Mouse (Mus musculus): ENCODE data around the gene Ephb6. TPM values are rescaled to one million over a fixed set of nuclear protein-coding genes. Genes with fewer than 3 reads are reported as not detected.
"Not testable (repeated sequence)": the region's sequence is repeated elsewhere in the genome, so short reads cannot be mapped to it uniquely, and the experiment has no call there.

The Ephb6 gene
- total RNA-seq (2021): 24.7 and 30.3 TPM in 2 replicates
- long read RNA-seq, transcript Ephb6-201 (18 exons, 3,762 nt): major isoform, 12 of 19 reads
- long read RNA-seq, partial matches to known transcripts: 5 of 19 reads
- long read RNA-seq, other reads (novel, unspliced or antisense): 2 of 19 reads

DNA sequence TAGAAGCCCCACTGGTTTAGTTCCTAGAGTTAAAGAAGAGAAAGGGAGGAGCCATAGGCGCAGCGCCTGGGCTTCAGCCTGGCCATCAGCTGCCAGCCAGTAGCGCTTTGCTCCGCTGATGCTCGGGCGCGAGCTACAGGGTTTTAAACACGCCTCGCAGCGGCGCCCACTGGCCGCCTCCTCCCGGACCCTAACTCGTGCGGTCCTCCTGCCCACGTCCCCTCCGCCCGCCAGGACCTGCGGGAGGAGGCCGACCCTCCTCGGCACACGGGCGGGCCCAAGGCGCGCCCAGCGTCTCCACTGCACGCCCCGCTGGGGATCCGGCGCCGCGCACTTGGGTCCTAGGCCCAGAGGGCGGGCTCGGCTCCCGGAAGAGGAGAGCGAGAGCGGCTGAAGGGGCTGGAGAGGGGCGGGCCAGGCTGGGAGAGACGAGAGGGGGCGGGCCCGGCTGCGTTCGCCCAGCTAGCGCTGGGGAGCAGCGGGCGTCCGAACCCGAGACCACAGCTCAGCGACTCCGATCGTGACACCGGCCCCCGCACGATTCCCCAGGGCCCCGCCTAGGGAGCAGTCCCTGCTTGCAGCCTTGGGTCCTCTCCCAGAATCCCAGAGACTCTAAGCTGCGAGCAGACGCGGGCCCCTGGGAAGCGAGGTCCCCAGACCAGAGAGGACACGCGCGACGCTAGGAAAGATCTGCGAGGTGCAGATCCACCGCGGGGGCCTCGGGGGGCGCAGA, at the start of gene Ephb6:
Gene Ephb6, plus strand, starts transcription at position 422 of the 733 bp plus-strand sequence.
- peak; percentile 85 for DNase-seq

DNA sequence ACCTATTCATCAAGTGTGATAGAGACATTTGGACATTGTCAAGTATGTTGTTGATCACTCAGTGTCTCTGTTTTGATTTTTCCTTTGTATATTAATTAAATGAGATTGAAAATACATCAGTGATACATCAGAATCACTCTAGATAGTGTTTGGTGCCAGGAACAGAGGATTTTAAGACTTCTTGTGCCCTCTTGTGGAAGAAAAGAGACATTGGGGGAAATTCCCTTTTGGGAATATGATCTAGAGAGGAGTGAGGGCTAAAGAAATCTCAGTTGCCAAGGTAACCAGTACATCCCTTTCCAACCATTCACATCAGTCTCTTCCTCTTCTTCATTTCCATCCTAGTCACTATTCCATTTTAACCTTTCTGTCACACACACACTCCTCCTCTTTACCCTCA, 48.9 kb upstream of the Ephb6 start:
- no peak for DNase-seq

DNA sequence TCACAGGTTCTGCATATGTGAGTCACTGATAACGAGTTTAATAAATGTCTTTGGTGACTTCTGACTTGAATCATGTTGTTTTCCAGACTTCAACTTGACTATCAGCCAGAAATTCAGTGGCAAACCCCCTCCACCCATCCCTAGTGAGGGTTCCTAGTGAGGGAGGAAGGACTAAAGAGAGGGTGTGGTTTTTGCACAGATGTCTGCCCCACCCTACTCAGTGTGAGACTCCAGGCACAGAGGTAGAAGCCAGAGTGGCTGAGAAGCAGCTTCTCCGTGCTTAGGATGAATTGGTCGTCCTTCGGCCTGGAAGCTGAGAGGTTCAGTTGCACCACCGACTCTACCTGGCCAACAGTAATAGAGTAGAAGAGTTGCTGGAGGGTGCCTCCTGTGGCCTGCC, 47.8 kb upstream of the Ephb6 start:
- no peak for DNase-seq

DNA sequence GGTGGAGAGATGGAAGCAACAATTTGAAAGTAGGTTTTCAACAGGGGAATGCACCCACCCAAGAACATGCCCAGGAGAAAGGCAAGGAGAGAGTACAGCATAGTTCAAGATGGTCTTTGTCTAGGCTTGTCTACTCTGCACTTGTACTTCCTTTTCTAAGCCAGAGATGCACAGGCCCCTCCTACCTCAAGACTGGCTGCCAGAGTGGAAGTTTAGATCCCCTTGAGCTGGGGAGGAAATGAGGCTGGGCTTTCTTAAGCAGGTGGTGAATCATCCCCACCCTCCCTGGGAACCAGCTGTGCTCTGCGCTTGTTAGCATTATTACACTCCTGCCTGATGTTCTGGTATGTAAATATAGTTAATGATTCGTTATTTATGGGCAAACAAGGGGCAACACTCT, 47.0 kb upstream of the Ephb6 start:
- no peak for DNase-seq

DNA sequence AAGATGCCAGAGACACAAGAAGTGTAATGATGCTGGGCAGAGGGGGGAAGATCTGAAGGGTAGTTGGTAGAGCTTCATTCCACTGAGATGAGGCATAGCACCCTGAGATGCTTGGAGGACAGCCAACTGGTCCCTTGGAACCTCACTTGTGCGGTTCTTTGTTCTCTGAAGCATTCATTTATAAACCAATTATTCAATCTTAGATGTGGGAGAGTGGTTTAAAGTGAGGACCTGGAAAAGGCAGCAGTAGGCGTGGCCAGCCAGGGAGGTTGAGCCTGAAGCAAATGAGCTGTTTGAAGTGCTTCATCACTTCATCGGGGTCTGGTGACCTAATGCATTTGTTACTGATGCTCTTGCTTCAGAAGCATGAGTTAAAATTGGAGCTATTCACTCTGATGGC, 46.0 kb upstream of the Ephb6 start:
- no peak for DNase-seq

DNA sequence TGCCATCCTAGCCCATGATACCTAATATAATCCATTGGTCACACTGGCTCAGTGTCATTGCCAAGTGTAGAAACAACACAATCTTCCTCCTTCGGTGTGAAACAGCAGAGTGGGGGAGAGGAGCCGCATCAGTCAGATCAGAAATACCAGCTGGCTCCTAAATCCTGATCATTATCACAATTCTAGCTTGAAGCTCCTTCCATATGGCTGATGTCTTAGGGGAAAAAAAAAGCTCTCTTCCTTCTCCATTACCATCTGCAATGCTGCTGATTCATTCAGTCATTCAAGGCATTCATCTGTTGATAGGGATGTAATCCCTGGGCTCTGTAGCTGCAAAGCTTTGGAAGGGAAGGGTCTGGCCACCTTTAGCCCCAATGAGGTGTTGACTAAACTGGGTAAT, 45.0 kb upstream of the Ephb6 start:
- DNase-seq: no peak

DNA sequence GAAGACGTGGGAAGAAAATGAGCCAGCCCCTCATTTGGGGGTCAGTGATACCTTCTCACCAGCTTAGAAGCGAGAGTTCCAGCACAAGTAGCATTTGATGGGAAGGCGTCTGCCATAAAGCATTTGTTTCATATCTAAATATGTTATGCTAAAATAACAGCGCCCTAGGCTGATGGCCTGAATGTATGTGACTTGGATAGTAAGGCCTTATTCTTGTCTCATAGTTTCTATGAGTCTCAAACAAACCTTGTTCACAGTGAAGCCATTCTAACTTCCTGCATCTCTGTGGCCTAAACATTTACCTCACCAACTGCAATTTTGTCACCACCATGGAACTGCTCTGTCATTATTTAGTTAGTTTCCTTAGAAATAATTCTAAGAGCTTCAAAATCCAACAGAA, 42.7 kb upstream of the Ephb6 start:
- no peak for DNase-seq

DNA sequence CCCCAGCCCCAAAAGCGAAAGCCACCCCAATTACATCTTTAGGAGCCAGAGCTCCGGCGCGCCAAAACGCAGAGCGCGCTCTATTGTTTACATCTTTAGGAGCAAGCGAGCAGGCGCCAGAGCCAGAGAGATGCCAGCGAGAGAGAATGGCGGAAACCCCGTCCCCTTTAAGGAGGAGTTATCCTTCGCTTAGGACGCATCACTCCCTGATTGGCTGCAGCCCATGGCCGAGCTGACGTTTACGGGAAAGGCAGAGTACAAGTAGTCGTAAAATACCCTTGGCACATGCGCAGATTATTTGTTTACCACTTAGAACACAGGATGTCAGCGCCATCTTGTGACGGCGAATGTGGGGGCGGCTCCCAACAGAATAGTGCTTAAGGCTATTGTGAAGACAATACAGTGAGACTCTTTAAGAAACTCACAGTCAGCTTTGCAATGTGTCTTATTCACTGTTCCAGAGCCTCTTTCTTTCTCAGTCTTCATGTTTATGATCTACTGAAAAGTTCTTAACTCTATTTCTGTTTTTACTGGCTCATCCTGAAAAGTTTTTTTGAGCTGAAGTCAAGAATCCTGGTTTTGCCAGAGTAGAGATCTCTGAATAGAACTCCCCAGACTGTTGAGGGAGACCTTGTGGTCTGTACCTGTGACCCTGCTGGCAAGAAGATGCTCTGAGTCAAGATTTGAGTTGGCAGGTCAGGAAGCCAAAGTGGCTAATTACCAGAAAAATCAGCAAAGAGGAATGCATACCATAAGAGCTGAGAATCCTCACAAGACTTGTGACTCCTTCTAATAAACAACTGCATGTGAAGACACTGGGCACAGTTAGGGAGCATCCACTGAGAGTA, 42.0 kb upstream of the Ephb6 start:
- not testable (repeated sequence) for DNase-seq

DNA sequence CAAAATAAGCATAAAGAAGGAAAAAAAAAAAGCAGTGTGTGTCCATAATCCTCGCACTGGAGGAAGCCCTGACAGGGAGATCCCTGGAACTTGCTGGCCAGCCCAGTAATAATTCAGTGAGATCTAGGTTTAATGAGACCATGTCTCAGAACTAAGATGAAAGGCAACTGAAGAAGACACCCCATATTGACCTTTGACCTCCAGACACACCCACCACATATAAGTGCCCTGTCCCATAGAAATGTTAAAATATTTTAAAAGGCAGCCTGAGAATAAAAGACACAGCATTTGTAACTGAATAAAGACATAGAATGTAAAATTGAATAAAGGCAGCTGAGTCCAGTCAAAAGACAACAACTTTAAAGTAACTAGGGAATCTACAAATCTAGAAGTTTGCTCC, 40.0 kb upstream of the Ephb6 start:
- no peak for DNase-seq

DNA sequence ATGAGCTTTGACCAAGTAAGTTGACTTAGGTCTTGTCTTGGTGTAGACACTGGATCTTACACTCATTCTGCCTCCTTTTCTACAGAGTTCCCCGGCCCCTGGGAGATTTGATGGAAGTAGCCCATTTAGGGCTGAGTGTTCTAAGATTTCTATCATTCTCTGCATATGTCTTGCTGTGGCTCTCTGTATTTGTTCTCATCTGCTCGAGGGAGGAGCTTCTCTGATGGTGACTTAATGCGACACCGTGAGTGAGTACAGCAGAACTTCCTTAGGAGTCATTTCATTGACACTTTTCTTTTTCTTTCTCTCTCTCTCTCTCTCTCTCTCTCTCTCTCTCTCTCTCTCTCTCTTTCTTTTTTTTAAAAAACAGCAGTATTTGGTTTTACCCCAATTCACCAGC, 38.3 kb upstream of the Ephb6 start:
- no peak for DNase-seq

DNA sequence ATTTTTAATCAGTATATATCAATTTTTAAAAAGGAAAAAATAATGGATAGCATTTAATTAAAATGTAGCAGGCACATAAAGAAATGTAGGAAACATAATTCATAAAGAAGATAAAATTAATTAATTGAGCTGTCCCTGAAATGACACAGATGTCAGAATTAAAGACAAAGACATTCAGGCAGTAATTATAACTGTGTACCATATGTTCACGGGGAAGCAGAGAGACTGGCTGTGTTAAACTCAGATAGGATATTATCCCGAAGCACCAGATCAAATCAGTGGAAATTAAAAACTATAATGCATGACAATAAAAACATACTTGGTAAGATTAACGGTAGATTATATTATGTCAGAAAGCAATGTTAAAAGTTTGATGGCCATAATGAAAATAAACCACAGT, 36.2 kb upstream of the Ephb6 start:
- no peak for DNase-seq

DNA sequence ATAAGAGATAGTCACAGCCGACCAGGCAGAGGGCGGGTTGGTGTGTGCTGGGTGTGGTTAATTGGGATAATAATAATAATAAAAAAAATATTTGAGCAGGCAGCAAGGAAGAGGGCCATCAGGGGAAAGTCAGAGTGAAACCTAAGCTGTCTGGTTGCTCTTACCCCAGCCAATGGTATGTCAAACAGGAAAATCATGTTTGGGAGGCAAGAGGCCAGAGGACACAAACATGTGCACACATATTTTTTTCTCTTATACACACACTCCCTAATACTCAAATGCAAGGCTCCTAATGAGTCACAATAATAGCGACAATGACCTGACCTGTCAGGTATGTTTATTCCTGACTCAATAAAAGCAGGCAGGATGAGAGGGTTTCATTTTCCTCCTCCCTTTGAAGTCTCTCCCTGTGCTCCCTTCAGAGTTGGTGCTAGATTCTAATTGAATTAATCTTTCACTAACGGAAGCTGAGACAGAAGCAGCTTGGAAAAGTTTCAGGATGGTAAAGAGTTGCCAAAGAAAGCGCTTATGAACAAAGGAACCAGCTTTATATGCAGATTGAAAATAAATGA, 28.7 kb upstream of the Ephb6 start:
- DNase-seq: no peak

DNA sequence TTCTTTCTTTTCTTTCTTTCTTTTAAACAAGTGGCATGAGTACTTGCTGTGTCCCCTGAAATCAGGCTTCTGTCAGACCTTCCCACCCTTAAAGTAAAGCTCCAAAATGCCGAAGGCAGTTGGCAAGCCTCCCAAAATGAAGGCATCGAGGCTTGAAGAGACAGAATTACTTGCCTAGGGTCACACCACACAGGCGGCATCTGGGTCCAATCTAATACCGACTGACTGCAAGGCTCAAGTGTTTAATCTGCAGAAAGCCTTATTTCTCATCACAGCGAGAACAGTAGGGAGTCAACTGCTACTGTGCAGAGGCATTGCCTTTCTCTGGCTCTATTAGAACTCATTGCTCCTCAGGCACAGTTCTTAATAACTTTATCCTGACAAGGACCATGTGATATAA, 28.0 kb upstream of the Ephb6 start:
- no peak for DNase-seq

DNA sequence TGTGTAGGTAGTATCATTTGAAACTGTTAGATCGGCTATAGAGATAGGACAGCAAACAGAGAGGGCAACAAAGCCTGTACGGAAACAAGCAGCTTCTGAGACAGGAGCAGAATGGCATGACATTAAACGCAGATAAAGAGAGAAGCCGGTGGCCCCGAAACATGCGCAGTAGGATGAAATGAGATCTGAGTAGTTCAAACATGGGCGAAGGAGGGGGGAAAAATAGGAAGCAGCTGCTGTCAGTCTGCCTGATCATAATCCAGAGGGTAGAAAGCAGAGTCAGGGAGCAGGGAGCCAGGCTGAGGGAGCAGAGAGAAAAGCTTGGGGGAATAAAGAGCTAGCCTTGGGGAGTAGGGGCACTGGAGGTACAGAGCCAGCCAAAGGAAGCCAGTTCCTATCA, 24.0 kb upstream of the Ephb6 start:
- DNase-seq: no peak

DNA sequence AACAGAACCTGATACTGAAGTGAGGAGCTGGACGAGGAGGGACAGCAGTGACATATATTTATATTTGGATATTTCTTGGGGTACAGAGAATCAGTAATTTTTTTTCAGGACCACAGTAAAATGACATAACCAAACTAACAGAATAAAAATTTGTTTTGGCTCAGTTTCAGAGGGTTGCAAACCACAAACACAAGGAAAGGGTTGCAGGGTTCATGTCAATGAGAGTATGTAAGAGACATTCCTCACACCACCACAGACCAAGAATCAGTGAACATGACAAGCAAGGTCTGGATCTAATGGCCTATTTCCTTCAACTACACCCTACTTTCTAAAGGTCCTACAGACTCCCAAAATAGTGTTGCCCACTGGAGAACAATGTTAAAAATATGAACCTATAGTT, 23.1 kb upstream of the Ephb6 start:
- DNase-seq: no peak

DNA sequence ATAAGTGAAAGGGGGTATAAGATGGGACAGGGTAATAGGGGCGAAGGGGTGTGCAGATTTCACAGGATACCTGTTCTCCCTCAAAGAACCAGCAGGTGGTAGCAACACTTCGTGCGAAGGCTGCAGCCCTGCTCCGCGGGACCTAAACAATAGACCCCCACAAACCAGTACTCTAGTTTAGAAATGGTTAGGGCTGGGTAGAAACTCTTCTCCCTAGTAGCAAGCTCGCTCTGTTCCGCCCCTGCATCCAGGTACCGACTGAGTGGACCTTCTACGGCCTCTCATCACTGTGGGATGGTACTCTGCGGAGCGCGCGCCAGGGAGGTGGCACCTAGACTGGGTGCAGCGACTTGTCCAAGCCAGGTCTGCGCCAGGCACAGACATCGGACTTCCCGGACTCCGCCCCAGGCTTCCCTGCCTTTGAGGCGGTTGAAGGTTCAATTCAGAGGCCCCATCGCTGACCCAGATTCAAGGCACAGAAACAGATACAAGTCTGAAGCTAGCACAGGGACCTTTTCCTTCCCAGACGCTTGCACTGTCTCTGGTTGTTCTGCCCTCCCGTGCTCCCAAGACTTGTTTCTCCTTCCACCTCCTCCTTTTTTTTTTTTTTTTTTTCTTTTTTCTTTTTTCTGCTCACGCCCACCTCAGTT, 756 bp upstream of the Ephb6 start:
- DNase-seq: peak; percentile 29

DNA sequence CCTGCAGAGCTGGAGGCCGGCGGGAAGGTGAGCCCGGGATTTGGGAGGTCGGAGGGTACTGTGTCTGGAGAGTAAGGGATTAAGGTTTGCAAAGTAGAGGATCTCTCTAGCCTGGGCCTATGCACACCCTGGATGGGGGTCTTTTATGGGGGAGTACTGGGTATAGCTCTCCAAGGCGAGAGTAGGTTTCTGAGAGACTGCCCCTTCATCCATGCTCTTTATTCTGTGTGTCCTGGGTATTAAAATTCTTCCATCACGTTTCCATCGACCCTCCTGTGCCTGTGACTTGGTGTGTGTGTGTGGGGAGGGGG, 467 bp downstream of the Ephb6 start:
- no peak for DNase-seq

DNA sequence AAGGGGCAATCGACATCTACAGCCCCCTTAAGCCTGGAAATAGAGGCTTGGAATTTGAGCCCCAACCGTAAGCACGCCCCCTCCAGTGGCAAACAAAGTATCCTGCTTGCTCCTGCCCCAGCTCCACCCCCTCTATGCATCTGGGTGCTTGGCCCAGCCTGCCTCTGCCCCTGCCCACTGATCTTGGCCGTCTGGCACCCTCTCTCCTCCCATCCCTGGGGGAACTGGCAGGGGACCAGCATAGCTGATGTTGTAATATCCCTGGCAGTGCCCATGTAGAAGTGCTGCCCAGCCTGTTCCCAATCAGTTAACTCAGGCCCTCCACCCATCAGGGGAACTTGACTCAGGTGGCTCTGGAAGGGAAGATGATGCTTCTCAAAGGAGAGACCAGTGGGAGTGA, 932 bp downstream of the Ephb6 start:
- peak; percentile 77 for DNase-seq

DNA sequence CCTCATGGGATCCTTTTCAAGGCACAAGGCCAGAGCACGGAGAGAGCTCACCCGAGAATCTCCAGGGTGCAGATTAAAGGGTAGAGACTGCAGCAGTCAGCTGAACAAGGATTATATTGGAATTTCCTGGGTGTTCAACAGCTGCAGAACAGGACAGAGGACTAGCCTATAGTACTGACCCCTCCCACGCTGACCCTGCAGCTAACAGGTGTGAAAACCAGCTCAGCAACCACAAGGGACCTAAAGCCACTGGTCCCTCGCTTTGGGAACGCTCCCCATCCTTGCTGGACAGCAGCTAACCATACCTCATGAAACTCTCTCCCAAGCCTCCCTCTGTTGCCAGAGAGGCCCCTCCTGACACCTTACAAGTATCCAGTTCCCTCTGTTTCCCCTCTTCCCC, 2.4 kb downstream of the Ephb6 start:
- DNase-seq: no peak

DNA sequence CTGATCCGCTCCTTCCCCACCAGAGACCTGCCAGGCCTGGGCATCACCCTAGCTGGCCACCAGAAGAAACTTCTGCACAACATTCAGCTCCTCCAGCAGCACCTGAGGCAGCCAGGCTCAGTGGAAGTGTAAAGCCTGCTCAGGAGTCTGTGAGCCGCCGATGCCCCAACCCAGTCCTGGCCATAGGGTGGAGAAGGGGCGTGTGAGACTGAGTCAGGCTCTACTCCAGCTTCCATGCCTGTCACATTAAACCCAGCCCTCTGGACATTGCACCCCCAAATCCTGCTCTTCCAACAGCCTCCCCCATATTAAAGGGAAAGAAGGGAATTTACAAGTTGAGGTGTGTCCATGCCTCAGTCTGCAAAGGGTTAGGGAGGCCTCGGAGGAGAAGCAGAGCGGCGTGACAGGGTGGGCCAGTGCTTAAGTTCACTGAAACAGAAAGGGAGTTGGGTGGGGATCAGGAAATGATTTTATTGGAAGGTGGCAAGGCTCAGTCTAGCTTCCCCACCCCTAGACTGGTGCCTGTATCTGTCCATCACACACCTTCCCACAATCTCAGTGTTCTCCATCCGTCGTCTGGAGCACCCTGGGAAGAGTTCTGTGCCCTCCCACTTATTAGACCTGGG, 15.0 kb downstream of the Ephb6 start:
- no peak for DNase-seq

DNA sequence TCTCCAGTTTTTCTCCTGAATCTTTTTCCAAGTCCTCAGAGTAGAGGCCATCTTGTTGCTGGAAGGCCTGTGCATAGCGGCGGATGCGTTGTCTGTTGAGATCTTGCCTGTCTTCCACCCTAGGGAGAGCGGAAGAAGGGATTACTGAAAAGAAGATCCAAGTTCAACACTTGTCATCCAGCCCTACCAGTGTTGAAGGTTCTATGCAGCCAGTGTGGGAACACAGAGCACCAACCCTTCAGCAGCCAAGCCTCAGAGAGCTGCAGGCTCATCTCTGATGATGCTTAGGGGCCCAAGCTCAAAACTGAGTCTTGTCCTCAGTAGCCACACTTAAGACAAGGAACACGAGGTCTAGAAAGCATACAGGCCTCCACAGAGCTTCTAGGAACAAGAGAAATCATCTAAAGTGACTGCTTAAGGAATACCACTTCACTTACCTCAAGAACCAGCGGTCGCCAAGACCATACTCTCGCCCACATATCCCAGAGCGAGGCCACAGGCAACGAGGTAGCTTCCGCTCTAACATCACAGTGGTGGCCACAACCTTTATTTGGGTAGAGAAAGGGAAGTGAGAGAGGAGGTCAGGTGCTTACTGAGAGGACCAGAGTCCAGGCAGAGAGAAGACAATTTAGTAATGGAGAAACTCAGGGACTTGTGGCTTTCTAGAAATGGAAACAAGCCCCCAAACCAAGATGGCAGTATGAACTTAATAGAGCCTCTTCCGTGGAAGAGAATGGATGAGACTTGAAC, 16.1 kb downstream of the Ephb6 start:
- DNase-seq: no peak

DNA sequence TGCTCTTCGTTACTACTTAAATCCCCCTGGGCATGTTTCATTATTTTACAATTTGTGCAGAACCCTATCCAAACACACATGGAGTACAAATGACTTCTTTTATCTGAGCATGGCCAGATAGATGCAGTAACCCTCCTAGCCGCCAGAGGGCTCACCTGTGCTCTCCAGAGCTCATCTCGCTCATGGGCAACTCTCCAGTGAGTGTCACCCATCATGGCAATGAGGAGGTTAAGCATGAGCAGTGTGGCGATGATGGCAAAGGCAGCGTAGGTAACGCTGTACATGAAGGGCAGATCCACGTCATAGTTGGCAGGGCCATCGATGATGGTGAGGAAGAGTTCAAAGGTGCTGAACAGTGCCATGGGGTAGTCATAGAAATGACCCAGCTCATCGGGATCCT, 17.4 kb downstream of the Ephb6 start:
- no peak for DNase-seq
